Mouse (Mus musculus) left cerebral cortex, adult 2 months (tissue): ENCODE data around the gene Tnpo2. TPM values are rescaled to one million over a fixed set of nuclear protein-coding genes. Genes with fewer than 3 reads are reported as not detected.

Experiments
- DNase-seq, 2 experiments: peaks; one replicate each; pipeline ENCODE4 v3.0.0; 2021 to 2022; ENCODE audit warnings: low spot score in 2 of 2, mixed read lengths in 1 of 2; ENCODE audit errors: extremely low spot score in 1 of 2
- H3K27ac ChIP-seq: fragments of 200-600 bp; 2 replicates; pipeline ENCODE4 v1.8.1; 2022
- H3K4me3 ChIP-seq: fragments of 200-600 bp; 2 replicates; pipeline ENCODE4 v1.8.1; 2022
- CTCF ChIP-seq: fragments of 200-600 bp; IDR thresholded peaks from 2 replicates; pipeline ENCODE4 v1.8.1; 2022; ENCODE audit warnings: antibody characterized with exemption, mild to moderate bottlenecking, moderate library complexity
- intact Hi-C: fragments of 180-260 bp; cut with DNase I; formaldehyde crosslinking; loops from one replicate; pipeline ENCODE4 v1.15.1; 2025
- microRNA-seq, 2 experiments: library from miRNA; unstranded; fragments of <30 nt; microRNA quantifications; one replicate each; pipeline ENCODE4 v1.2.0; 2021
- total RNA-seq, 2 experiments: library from RNA; stranded (reverse); gene quantifications; 2 replicates each; pipeline ENCODE4 v1.2.3; 2021

Gene Tnpo2
- total RNA-seq, 2 experiments from 2014 or later: 146 to 163 TPM

- intact Hi-C loops: no loop called here
- no peak overlapping the region for H3K27ac ChIP-seq
- TF ChIP-seq CTCF: no peak
- DNase-seq: no peak
- no peak overlapping the region for H3K4me3 ChIP-seq
These were observed 54.9 kb downstream of the Tnpo2 start for GRCm38 (mm10) chr8:85091526-85092090.

- TF ChIP-seq CTCF: no peak
- H3K27ac ChIP-seq: no peak overlapping the region
- intact Hi-C loops: no loop called here
- no peak for DNase-seq
- no peak overlapping the region for H3K4me3 ChIP-seq
These were observed 58.3 kb downstream of the Tnpo2 start for GRCm38 (mm10) chr8:85095051-85095450.

- TF ChIP-seq CTCF: no peak
- H3K27ac ChIP-seq: no peak overlapping the region
- H3K4me3 ChIP-seq: no peak overlapping the region
- no peak for DNase-seq
- intact Hi-C loops: no loop called here
These were observed 58.9 kb downstream of the Tnpo2 start for GRCm38 (mm10) chr8:85095566-85095965.

- DNase-seq: no peak
- Histone ChIP-seq H3K4me3 (no peak overlapping the region), H3K27ac (no peak overlapping the region)
- TF ChIP-seq CTCF: no peak
- intact Hi-C loops: no loop called here
These were observed 59.5 kb downstream of the Tnpo2 start for GRCm38 (mm10) chr8:85096196-85096595.

- DNase-seq: no peak
- Histone ChIP-seq H3K4me3 (no peak overlapping the region), H3K27ac (no peak overlapping the region)
- intact Hi-C loops: no loop called here
- no peak for TF ChIP-seq CTCF
These were observed 60.1 kb downstream of the Tnpo2 start for GRCm38 (mm10) chr8:85096850-85097249.

GRCm38 (mm10) chr8:85100076-85100665 is 63.5 kb downstream of the Tnpo2 start:
- intact Hi-C loops: no loop called here
- no peak for DNase-seq
- Histone ChIP-seq H3K4me3 (no peak overlapping the region), H3K27ac (no peak overlapping the region)
- TF ChIP-seq CTCF: no peak

Small RNA genes lying within 50 kb of the gene (microRNA-seq; reads per million reads assigned to microRNA genes)
- 1.2 to 5.3 reads per million in 2 experiments for gene Mir7070

Other genes with a start within 250 kb of the Tnpo2 start
- 100 to 1,000 TPM; 347 to 350 TPM for gene Nfix, start 236.6 kb upstream of the Tnpo2 start, total RNA-seq
- 10 to 100 TPM in 1 of 2 experiments, 1 to 10 TPM in 1; 9.7 to 11.1 TPM for gene Dand5, start 214.1 kb upstream of the Tnpo2 start, total RNA-seq
- gene Gadd45gip1, start 205.4 kb upstream of the Tnpo2 start, total RNA-seq: 10 to 100 TPM; 23.9 to 25.8 TPM
- 10 to 100 TPM; 77.7 to 77.8 TPM for gene Rad23a, start 196.2 kb upstream of the Tnpo2 start, total RNA-seq
- 100 to 1,000 TPM; 459 to 496 TPM for gene Calr, start 190.0 kb upstream of the Tnpo2 start, total RNA-seq
- gene Farsa, start 179.9 kb upstream of the Tnpo2 start, total RNA-seq: 10 to 100 TPM; 49.8 to 50.1 TPM
- 1 to 10 TPM; 7.8 to 8.0 TPM for gene Syce2, start 164.8 kb upstream of the Tnpo2 start, total RNA-seq
- 10 to 100 TPM; 35.6 to 44.1 TPM for gene Gcdh, start 143.0 kb upstream of the Tnpo2 start, total RNA-seq
- under 1 TPM in 1 of 2 experiments, not detected in 1; 0.23 TPM for gene Klf1, start 135.0 kb upstream of the Tnpo2 start, total RNA-seq
- 1 to 10 TPM; 4.3 to 5.1 TPM for gene Dnase2a, start 128.4 kb upstream of the Tnpo2 start, total RNA-seq
- 10 to 100 TPM; 89.4 to 95.7 TPM for gene Mast1, start 99.6 kb upstream of the Tnpo2 start, total RNA-seq
- gene Rtbdn, start 89.9 kb upstream of the Tnpo2 start, total RNA-seq: 1 to 10 TPM; 1.1 to 1.2 TPM
- gene Gm49661, start 67.5 kb upstream of the Tnpo2 start, total RNA-seq: not detected
- 100 to 1,000 TPM; 319 to 333 TPM for gene Prdx2, start 67.3 kb upstream of the Tnpo2 start, total RNA-seq
- 10 to 100 TPM; 43.4 to 47.3 TPM for gene Rnaseh2a, start 67.1 kb upstream of the Tnpo2 start, total RNA-seq
- 100 to 1,000 TPM in 1 of 2 experiments, 10 to 100 TPM in 1; 99.5 to 145 TPM for gene Junb, start 58.2 kb upstream of the Tnpo2 start, total RNA-seq
- 10 to 100 TPM; 11.3 to 11.6 TPM for gene Hook2, start 46.3 kb upstream of the Tnpo2 start, total RNA-seq
- not detected for gene Best2, start 22.4 kb upstream of the Tnpo2 start, total RNA-seq
- 100 to 1,000 TPM; 122 to 124 TPM for gene Asna1, start 11.6 kb upstream of the Tnpo2 start, total RNA-seq
- 100 to 1,000 TPM; 124 to 132 TPM for gene Trir, start 10.1 kb upstream of the Tnpo2 start, total RNA-seq
- gene Fbxw9, start 23.1 kb downstream of the Tnpo2 start, total RNA-seq: 10 to 100 TPM; 21.5 to 25.5 TPM
- not detected for gene Gm5741, start 31.1 kb downstream of the Tnpo2 start, total RNA-seq
- gene Dhps, start 34.8 kb downstream of the Tnpo2 start, total RNA-seq: 10 to 100 TPM; 66.1 to 68.7 TPM
- 10 to 100 TPM; 55.6 to 55.7 TPM for gene Wdr83os, start 43.8 kb downstream of the Tnpo2 start, total RNA-seq
- gene Wdr83, start 44.4 kb downstream of the Tnpo2 start, total RNA-seq: 10 to 100 TPM; 25.5 to 27.8 TPM
- gene Man2b1, start 46.4 kb downstream of the Tnpo2 start, total RNA-seq: 10 to 100 TPM; 34.7 to 35.9 TPM
- gene Zfp791, start 86.2 kb downstream of the Tnpo2 start, total RNA-seq: 1 to 10 TPM; 7.0 to 7.9 TPM
- not detected for gene Cks1brt, start 115.0 kb downstream of the Tnpo2 start, total RNA-seq
- not detected for gene Olfr371, start 189.1 kb downstream of the Tnpo2 start, total RNA-seq